Mouse (Mus musculus): ENCODE data around the gene Pepd. TPM values are rescaled to one million over a fixed set of nuclear protein-coding genes. Genes with fewer than 3 reads are reported as not detected.

The Pepd gene
- total and polyA plus RNA-seq, 2 experiments from 2014 or later = 60.0 to 64.5 TPM

- Histone ChIP-seq H3K9ac (replicated peaks; ENCODE audit: low read length) (no peak overlapping the region), H3K27ac (no peak overlapping the region), H3K27me3 (ENCODE audit: insufficient read depth, low read length) (no peaks in the 10 kb centered on the region), H3K36me3 (ENCODE audit: insufficient read depth, low read length) (no peaks in the 10 kb centered on the region; the same call in 1 of the 2 replicates), H3K4me3 (ENCODE audit: low read length) (no peak overlapping the region), H3K4me2 (ENCODE audit: low read depth, low read length) (no peak overlapping the region), H3K9me3 (ENCODE audit: low read length) (no peaks in the 10 kb centered on the region), H3K4me1 (ENCODE audit: insufficient read depth, low read length) (no peaks in the 10 kb centered on the region)
- no peak for TF ChIP-seq CTCF (IDR thresholded peaks at IDR 0.05; ENCODE audit: low read depth)
- ATAC-seq (no peak), DNase-seq (ENCODE audit: low spot score) (no peak)
- 78% methylated on average over 10 of the region's 10 CpGs for WGBS
Observed at GRCm38 (mm10) chr7:35021365-35021764, 109.2 kb downstream of the Pepd start.

GRCm38 (mm10) chr7:35023251-35023650 lies 111.1 kb downstream of the Pepd start:
- DNase-seq (ENCODE audit: low spot score) = no peak
- 80% methylated on average over 4 of the region's 4 CpGs for WGBS

GRCm38 (mm10) chr7:35024426-35024825 lies 112.2 kb downstream of the Pepd start:
- Histone ChIP-seq H3K4me3 (ENCODE audit: low read length) (no peak overlapping the region), H3K27ac (no peak overlapping the region), H3K9ac (replicated peaks; ENCODE audit: low read length) (no peak overlapping the region), H3K4me2 (ENCODE audit: low read depth, low read length) (no peak overlapping the region), H3K36me3 (ENCODE audit: insufficient read depth, low read length) (no peaks in the 10 kb centered on the region; the same call in 1 of the 2 replicates), H3K9me3 (ENCODE audit: low read length) (no peaks in the 10 kb centered on the region), H3K4me1 (ENCODE audit: insufficient read depth, low read length) (peaks cover 6% of the 10 kb centered on the region; the same call in 1 of the 2 replicates), H3K27me3 (ENCODE audit: insufficient read depth, low read length) (no peaks in the 10 kb centered on the region)
- DNase-seq (ENCODE audit: low spot score) = no peak
- TF ChIP-seq CTCF (IDR thresholded peaks at IDR 0.05; ENCODE audit: low read depth) = no peak
- WGBS = 100% methylated on average over 1 of the region's 1 CpGs
- no peak for ATAC-seq

More at GRCm38 (mm10) chr7:35023251-35023650, 111.1 kb downstream of the Pepd start:
- H3K4me3 ChIP-seq (ENCODE audit: low read length) = no peak overlapping the region
- H3K36me3 ChIP-seq (ENCODE audit: insufficient read depth, low read length) = no peaks in the 10 kb centered on the region; the same call in 1 of the 2 replicates
- no peak overlapping the region for H3K9ac ChIP-seq (replicated peaks; ENCODE audit: low read length)
- no peak overlapping the region for H3K4me2 ChIP-seq (ENCODE audit: low read depth, low read length)
- TF ChIP-seq CTCF (IDR thresholded peaks at IDR 0.05; ENCODE audit: low read depth) = no peak
- peaks cover 6% of the 10 kb centered on the region; the same call in 1 of the 2 replicates for H3K4me1 ChIP-seq (ENCODE audit: insufficient read depth, low read length)
- no peak overlapping the region for H3K27ac ChIP-seq
- ATAC-seq = no peak
- no peaks in the 10 kb centered on the region for H3K9me3 ChIP-seq (ENCODE audit: low read length)
- H3K27me3 ChIP-seq (ENCODE audit: insufficient read depth, low read length) = no peaks in the 10 kb centered on the region

- ATAC-seq = peak; percentile 74
- H3K27me3 ChIP-seq (ENCODE audit: insufficient read depth, low read length) = no peaks in the 10 kb centered on the region
Observed at GRCm38 (mm10) chr7:35025409-35026275, 113.5 kb downstream of the Pepd start.

GRCm38 (mm10) chr7:35026276-35026630 lies 114.1 kb downstream of the Pepd start:
- H3K4me2 ChIP-seq (ENCODE audit: low read depth, low read length) = no peak overlapping the region
- no peak for TF ChIP-seq CTCF (IDR thresholded peaks at IDR 0.05; ENCODE audit: low read depth)
- H3K27me3 ChIP-seq (ENCODE audit: insufficient read depth, low read length) = no peaks in the 10 kb centered on the region
- H3K36me3 ChIP-seq (ENCODE audit: insufficient read depth, low read length) = no peaks in the 10 kb centered on the region; the same call in 1 of the 2 replicates
- H3K9me3 ChIP-seq (ENCODE audit: low read length) = no peaks in the 10 kb centered on the region
- no peak overlapping the region for H3K4me3 ChIP-seq (ENCODE audit: low read length)
- 83% methylated on average over 4 of the region's 4 CpGs for WGBS
- DNase-seq (ENCODE audit: low spot score) (no peak), ATAC-seq (no peak)
- H3K27ac ChIP-seq = no peak overlapping the region
- H3K9ac ChIP-seq (replicated peaks; ENCODE audit: low read length) = no peak overlapping the region
- H3K4me1 ChIP-seq (ENCODE audit: insufficient read depth, low read length) = peaks cover 6% of the 10 kb centered on the region; the same call in 1 of the 2 replicates

More at GRCm38 (mm10) chr7:35025409-35026275, 113.5 kb downstream of the Pepd start:
- Histone ChIP-seq H3K27ac (no peak overlapping the region), H3K9ac (replicated peaks; ENCODE audit: low read length) (no peak overlapping the region), H3K36me3 (ENCODE audit: insufficient read depth, low read length) (no peaks in the 10 kb centered on the region; the same call in 1 of the 2 replicates), H3K4me2 (ENCODE audit: low read depth, low read length) (no peak overlapping the region), H3K4me3 (ENCODE audit: low read length) (no peak overlapping the region), H3K4me1 (ENCODE audit: insufficient read depth, low read length) (peaks cover 6% of the 10 kb centered on the region; the same call in 1 of the 2 replicates), H3K9me3 (ENCODE audit: low read length) (no peaks in the 10 kb centered on the region)
- WGBS = 46% methylated on average over 5 of the region's 5 CpGs
- TF ChIP-seq CTCF (IDR thresholded peaks at IDR 0.05; ENCODE audit: low read depth) = peak; percentile 97
- peak; percentile 83 for DNase-seq (ENCODE audit: low spot score)

- TF ChIP-seq CTCF (IDR thresholded peaks at IDR 0.05; ENCODE audit: low read depth) = peak; percentile 66
- ATAC-seq (no peak), DNase-seq (ENCODE audit: low spot score) (peak; percentile 72)
- Histone ChIP-seq H3K4me2 (ENCODE audit: low read depth, low read length) (no peak overlapping the region), H3K9me3 (ENCODE audit: low read length) (no peaks in the 10 kb centered on the region), H3K36me3 (ENCODE audit: insufficient read depth, low read length) (no peaks in the 10 kb centered on the region; the same call in none of the 2 replicates), H3K27ac (no peak overlapping the region), H3K4me1 (ENCODE audit: insufficient read depth, low read length) (peaks cover 6% of the 10 kb centered on the region; the same call in 1 of the 2 replicates), H3K4me3 (ENCODE audit: low read length) (no peak overlapping the region), H3K9ac (replicated peaks; ENCODE audit: low read length) (no peak overlapping the region), H3K27me3 (ENCODE audit: insufficient read depth, low read length) (no peaks in the 10 kb centered on the region)
- 64% methylated on average over 3 of the region's 3 CpGs for WGBS
Observed at GRCm38 (mm10) chr7:35026838-35027291, 114.7 kb downstream of the Pepd start.
